Mouse (Mus musculus): ENCODE results near the gene Nkapl. TPM values are rescaled to one million over a fixed set of nuclear protein-coding genes. Genes with fewer than 3 reads are reported as not detected.

The Nkapl gene
- polyA plus RNA-seq, 1 experiment from 2014 or later: 2.6 TPM

- Histone ChIP-seq H3K9me3 (no peaks in the 10 kb centered on the region), H3K36me3 (no peaks in the 10 kb centered on the region), H3K27ac (no peak overlapping the region), H3K27me3 (no peaks in the 10 kb centered on the region), H3K9ac (no peak overlapping the region), H3K4me3 (no peak overlapping the region), H3K4me2 (replicated peaks) (no peak overlapping the region), H3K4me1 (no peaks in the 10 kb centered on the region)
- no peak for ATAC-seq (ENCODE audit: insufficient number of reproducible peaks, insufficient read depth, low FRiP score, low TSS enrichment)
- WGBS: 55% methylated on average over 5 of the region's 5 CpGs
Measured at GRCm38 (mm10) chr13:21423301-21423700, 45.0 kb downstream of the Nkapl start.

- WGBS: 61% methylated on average over 6 of the region's 6 CpGs
- no peaks in the 10 kb centered on the region for H3K4me1 ChIP-seq
- H3K4me2 ChIP-seq (replicated peaks): no peak overlapping the region
- no peaks in the 10 kb centered on the region for H3K36me3 ChIP-seq
- no peak overlapping the region for H3K9ac ChIP-seq
- no peak overlapping the region for H3K4me3 ChIP-seq
- no peaks in the 10 kb centered on the region for H3K27me3 ChIP-seq
- ATAC-seq (ENCODE audit: insufficient number of reproducible peaks, insufficient read depth, low FRiP score, low TSS enrichment): no peak
- H3K9me3 ChIP-seq: no peaks in the 10 kb centered on the region
- no peak overlapping the region for H3K27ac ChIP-seq
Measured at GRCm38 (mm10) chr13:21418865-21419264, 49.4 kb downstream of the Nkapl start.

- no peaks in the 10 kb centered on the region for H3K36me3 ChIP-seq
- H3K9ac ChIP-seq: no peak overlapping the region
- H3K27me3 ChIP-seq: no peaks in the 10 kb centered on the region
- H3K4me2 ChIP-seq (replicated peaks): no peak overlapping the region
- ATAC-seq (ENCODE audit: insufficient number of reproducible peaks, insufficient read depth, low FRiP score, low TSS enrichment): no peak
- no peak overlapping the region for H3K27ac ChIP-seq
- no peaks in the 10 kb centered on the region for H3K9me3 ChIP-seq
- no peak overlapping the region for H3K4me3 ChIP-seq
- WGBS: 78% methylated on average over 6 of the region's 6 CpGs
- H3K4me1 ChIP-seq: no peaks in the 10 kb centered on the region
Measured at GRCm38 (mm10) chr13:21417298-21418010, 50.9 kb downstream of the Nkapl start.

MicroRNAs within 50 kb of the gene (microRNA counts, 519-probe panel; counts per million panel counts)
- 4,091 counts per million, percentile 79 among the panel's probes with 10 or more counts for microRNA mmu-miR-1896

Small RNA genes within 50 kb of the gene (microRNA-seq; reads per million reads assigned to microRNA genes)
- not detected for gene Mir1896

Other genes starting within 250 kb of the Nkapl start
- not detected in 2 replicates for gene Gpx5, start 175.8 kb downstream of the Nkapl start, polyA plus RNA-seq (2016; fragmentation: Nextera tagmentation; extraction: Ambion mirVana)
- 0.13 and 0.55 TPM in 2 replicates for gene Gpx6, start 156.4 kb downstream of the Nkapl start, polyA plus RNA-seq (2016; fragmentation: Nextera tagmentation; extraction: Ambion mirVana)
- not detected in 2 replicates for gene Olfr1367, start 121.6 kb downstream of the Nkapl start, polyA plus RNA-seq (2016; fragmentation: Nextera tagmentation; extraction: Ambion mirVana)
- 17.4 and 19.2 TPM in 2 replicates for gene Zscan12, start 105.7 kb downstream of the Nkapl start, polyA plus RNA-seq (2016; fragmentation: Nextera tagmentation; extraction: Ambion mirVana)
- 101 and 103 TPM in 2 replicates for gene Zkscan3, start 65.8 kb downstream of the Nkapl start, polyA plus RNA-seq (2016; fragmentation: Nextera tagmentation; extraction: Ambion mirVana)
- gene Pgbd1, start 27.5 kb downstream of the Nkapl start, polyA plus RNA-seq (2016; fragmentation: Nextera tagmentation; extraction: Ambion mirVana): 3.3 and 4.2 TPM in 2 replicates
- gene Zscan26, start 14.8 kb downstream of the Nkapl start, polyA plus RNA-seq (2016; fragmentation: Nextera tagmentation; extraction: Ambion mirVana): 30.5 and 34.4 TPM in 2 replicates
- gene Zkscan4, start 10.4 kb upstream of the Nkapl start, polyA plus RNA-seq (2016; fragmentation: Nextera tagmentation; extraction: Ambion mirVana): 3.6 and 4.4 TPM in 2 replicates
- gene Gm10065, start 10.9 kb upstream of the Nkapl start, polyA plus RNA-seq (2016; fragmentation: Nextera tagmentation; extraction: Ambion mirVana): not detected in 2 replicates
- gene AK157302, start 26.7 kb upstream of the Nkapl start, polyA plus RNA-seq (2016; fragmentation: Nextera tagmentation; extraction: Ambion mirVana): 0.37 TPM in 1 of 2 replicates, not detected in the other
- 2.3 and 2.9 TPM in 2 replicates for gene Gm11273, start 32.9 kb upstream of the Nkapl start, polyA plus RNA-seq (2016; fragmentation: Nextera tagmentation; extraction: Ambion mirVana)
- gene Zkscan8, start 62.6 kb upstream of the Nkapl start, polyA plus RNA-seq (2016; fragmentation: Nextera tagmentation; extraction: Ambion mirVana): 8.2 and 9.4 TPM in 2 replicates
- gene Olfr1366, start 74.3 kb upstream of the Nkapl start, polyA plus RNA-seq (2016; fragmentation: Nextera tagmentation; extraction: Ambion mirVana): 0.19 and 0.40 TPM in 2 replicates
- 0.08 TPM in 1 of 2 replicates, not detected in the other for gene Olfr1535, start 91.4 kb upstream of the Nkapl start, polyA plus RNA-seq (2016; fragmentation: Nextera tagmentation; extraction: Ambion mirVana)
- not detected in 2 replicates for gene Olfr1364, start 113.2 kb upstream of the Nkapl start, polyA plus RNA-seq (2016; fragmentation: Nextera tagmentation; extraction: Ambion mirVana)
- gene Olfr1362, start 145.5 kb upstream of the Nkapl start, polyA plus RNA-seq (2016; fragmentation: Nextera tagmentation; extraction: Ambion mirVana): not detected in 2 replicates
- gene Olfr11, start 174.0 kb upstream of the Nkapl start, polyA plus RNA-seq (2016; fragmentation: Nextera tagmentation; extraction: Ambion mirVana): not detected in 2 replicates
- not detected in 2 replicates for gene Olfr1361, start 194.9 kb upstream of the Nkapl start, polyA plus RNA-seq (2016; fragmentation: Nextera tagmentation; extraction: Ambion mirVana)
- gene Olfr1360, start 208.9 kb upstream of the Nkapl start, polyA plus RNA-seq (2016; fragmentation: Nextera tagmentation; extraction: Ambion mirVana): not detected in 2 replicates
- not detected in 2 replicates for gene Olfr1359, start 229.6 kb upstream of the Nkapl start, polyA plus RNA-seq (2016; fragmentation: Nextera tagmentation; extraction: Ambion mirVana)
- 3.1 and 3.6 TPM in 2 replicates for gene Hist1h2bl, start 247.6 kb upstream of the Nkapl start, polyA plus RNA-seq (2016; fragmentation: Nextera tagmentation; extraction: Ambion mirVana)
- 41.3 and 50.1 TPM in 2 replicates for gene Hist1h2ai, start 247.9 kb upstream of the Nkapl start, polyA plus RNA-seq (2016; fragmentation: Nextera tagmentation; extraction: Ambion mirVana)
- 17.9 and 30.8 TPM in 2 replicates for gene Hist1h3h, start 249.2 kb upstream of the Nkapl start, polyA plus RNA-seq (2016; fragmentation: Nextera tagmentation; extraction: Ambion mirVana)